Mouse (Mus musculus): ENCODE measurements around the gene Tmem238.

Gene Tmem238

GRCm38 (mm10) chr7:4746326-4746980 lies 43.0 kb downstream of the Tmem238 start:
- DNase-seq = no peak

- no peak for DNase-seq
These were observed 44.6 kb downstream of the Tmem238 start for GRCm38 (mm10) chr7:4744886-4745285.

GRCm38 (mm10) chr7:4743354-4743753 lies 46.1 kb downstream of the Tmem238 start:
- no peak for DNase-seq

- DNase-seq = no peak
These were observed 47.0 kb downstream of the Tmem238 start for GRCm38 (mm10) chr7:4742482-4742819.

GRCm38 (mm10) chr7:4741672-4742481 lies 47.6 kb downstream of the Tmem238 start:
- DNase-seq = peak; percentile 21 to 33

GRCm38 (mm10) chr7:4741151-4741550 lies 48.3 kb downstream of the Tmem238 start:
- peak; percentile 75 to 81 for DNase-seq

- DNase-seq = no peak
These were observed 49.1 kb downstream of the Tmem238 start for GRCm38 (mm10) chr7:4740309-4740727.

- peak; percentile 95 to 99 for DNase-seq
These were observed 49.7 kb downstream of the Tmem238 start, which contains the start of gene Kmt5c for GRCm38 (mm10) chr7:4739544-4740275. Kmt5c (plus strand) TSS chr7:4740115.

- DNase-seq = no peak
These were observed 50.4 kb downstream of the Tmem238 start for GRCm38 (mm10) chr7:4739041-4739543.

All from cerebellum, adult 18-20 months (tissue).